In the genomic region with DNA sequence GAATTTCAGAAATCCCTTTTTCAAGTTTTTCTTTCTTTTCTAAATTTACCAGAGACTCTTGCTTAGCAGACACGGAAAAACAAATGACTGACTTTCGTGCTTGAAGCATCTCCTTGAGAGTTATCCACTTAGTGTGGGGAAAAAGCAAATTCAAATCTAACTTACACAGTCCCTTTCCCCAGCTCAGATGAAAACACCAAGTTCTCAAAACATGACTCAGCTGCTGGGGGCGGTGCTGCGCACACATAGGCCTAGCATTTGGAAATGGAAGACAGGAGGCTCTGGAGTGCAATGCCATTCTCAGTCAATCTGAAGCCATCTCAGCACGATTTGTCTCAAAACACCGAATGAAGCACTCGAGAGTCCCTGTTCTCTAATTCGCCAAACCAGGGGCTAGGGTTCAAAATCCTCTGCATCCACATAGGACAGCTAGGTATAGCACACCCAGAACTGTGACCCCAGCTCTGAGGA, we compare ENCODE assay signal across 9 mouse cellular contexts. TPM values are rescaled to one million over a fixed set of nuclear protein-coding genes. Genes with fewer than 3 reads are reported as not detected.
DNase-seq lines count a peak whose midpoint lies in the region; ATAC-seq lines count a peak whose summit lies in the region.
"Had no signal": no experiment of that assay in that cellular context is flagged by ENCODE, and none has a peak within 500 bp of the region (broad histone marks: within the 10 kb centered on the region; RNA-seq: fewer than 3 reads in every experiment).

No protein-coding gene starts in this region.

- no peak for ATAC-seq in forebrain, embryonic 16.5 days
- no peak for ATAC-seq in midbrain, embryonic 13.5 days
- no peak for ATAC-seq in liver, embryonic 11.5 days (replicated peaks; ENCODE audit: low FRiP score)

- no peaks in the 10 kb centered on the region for H3K27me3 ChIP-seq in forebrain, embryonic 16.5 days (replicated peaks; ENCODE audit: control insufficient read depth, insufficient read depth, low read length)
- H3K27me3 ChIP-seq in midbrain, embryonic 13.5 days = peaks cover 3% of the 10 kb centered on the region
- H3K27me3 ChIP-seq in liver, embryonic 11.5 days (replicated peaks; ENCODE audit: control insufficient read depth, insufficient read depth, low read length) = no peaks in the 10 kb centered on the region

- intact Hi-C loops in heart, postnatal 36 days (cut with DNase I) = no loop called here

- peak overlapping the region; percentile 36 for H3K4me3 ChIP-seq in forebrain, embryonic 16.5 days (replicated peaks; ENCODE audit: low read length)
- H3K4me3 ChIP-seq in midbrain, embryonic 13.5 days (replicated peaks) = peak overlapping the region; percentile 34
- no peak overlapping the region for H3K4me3 ChIP-seq in liver, embryonic 11.5 days (ENCODE audit: low read depth, low read length)

- peak; percentile 3 for DNase-seq in adrenal gland, postnatal 25 days
- no peak for DNase-seq in adrenal gland, adult 18-20 months (ENCODE audit: low spot score in 2 of 2)
- peak; percentile 68 for DNase-seq in Muller cell, postnatal 12 days (ENCODE audit: inconsistent ontology term)
- no peak for DNase-seq in liver, embryonic 11.5 days (ENCODE audit: low spot score)
- no peak for DNase-seq in heart, postnatal 36 days
- no peak for DNase-seq in ovary, adult 18-20 months (ENCODE audit: low spot score)
- DNase-seq: B cell, adult 2 months had no signal

- H3K9ac ChIP-seq in forebrain, embryonic 16.5 days (replicated peaks; ENCODE audit: low read depth, low read length) = peak overlapping the region; percentile 39
- H3K9ac ChIP-seq in midbrain, embryonic 13.5 days (replicated peaks) = no peak overlapping the region; the same call in 1 of the 2 replicates
- no peak overlapping the region for H3K9ac ChIP-seq in liver, embryonic 11.5 days (ENCODE audit: low read depth, low read length)

- H3K4me1 ChIP-seq in forebrain, embryonic 16.5 days (replicated peaks; ENCODE audit: control insufficient read depth, insufficient read depth, low read length) = peaks cover 82% of the 10 kb centered on the region
- H3K4me1 ChIP-seq in midbrain, embryonic 13.5 days (replicated peaks) = peaks cover 95% of the 10 kb centered on the region
- H3K4me1 ChIP-seq in liver, embryonic 11.5 days (replicated peaks; ENCODE audit: control insufficient read depth, insufficient read depth, low read length) = no peaks in the 10 kb centered on the region

- H3K27ac ChIP-seq in forebrain, embryonic 16.5 days (ENCODE audit: low read length) = 0 out of 2 replicates have a peak overlapping the region, but pooled peaks have one; percentile 20
- no peak overlapping the region for H3K27ac ChIP-seq in midbrain, embryonic 13.5 days
- H3K27ac ChIP-seq in liver, embryonic 11.5 days (ENCODE audit: low read depth, low read length) = no peak overlapping the region

- no peaks in the 10 kb centered on the region for H3K9me3 ChIP-seq in forebrain, embryonic 16.5 days (ENCODE audit: control insufficient read depth, low read length)
- no peaks in the 10 kb centered on the region for H3K9me3 ChIP-seq in midbrain, embryonic 13.5 days
- H3K9me3 ChIP-seq in liver, embryonic 11.5 days (ENCODE audit: control insufficient read depth, low read length) = no peaks in the 10 kb centered on the region

- H3K4me2 ChIP-seq in forebrain, embryonic 16.5 days (ENCODE audit: low read length) = peak overlapping the region; percentile 63
- peak overlapping the region; percentile 55 for H3K4me2 ChIP-seq in midbrain, embryonic 13.5 days (replicated peaks)
- no peak overlapping the region for H3K4me2 ChIP-seq in liver, embryonic 11.5 days

- H3K36me3 ChIP-seq in forebrain, embryonic 16.5 days (ENCODE audit: control insufficient read depth, insufficient read depth) = peaks cover 3% of the 10 kb centered on the region; the same call in 1 of the 2 replicates
- H3K36me3 ChIP-seq in midbrain, embryonic 13.5 days = peaks cover 15% of the 10 kb centered on the region
- no peaks in the 10 kb centered on the region for H3K36me3 ChIP-seq in liver, embryonic 11.5 days (ENCODE audit: control insufficient read depth, insufficient read depth, low read length)

- WGBS in forebrain, embryonic 16.5 days = 38% methylated on average over 8 of the region's 8 CpGs
- WGBS in midbrain, embryonic 13.5 days = 60% methylated on average over 8 of the region's 8 CpGs
- WGBS in liver, embryonic 11.5 days = 78% methylated on average over 8 of the region's 8 CpGs

RNA-seq across cellular contexts. Expression of gene Epha4, which starts 11.1 kb away (rescaled TPM):
- total RNA-seq in adrenal gland, postnatal 25 days (2021) = 2.7 TPM in 2 replicates
- total RNA-seq in adrenal gland, adult 18-20 months (2021) = 1 to 10 TPM; 2.5 to 2.8 TPM
- polyA plus RNA-seq in forebrain, embryonic 16.5 days (2015; fragmentation: Nextera tagmentation; extraction: Ambion mirVana) = 76.4 and 89.5 TPM in 2 replicates
- 36.5 and 37.5 TPM in 2 replicates for polyA plus RNA-seq in midbrain, embryonic 13.5 days (2015; fragmentation: Nextera tagmentation; extraction: Ambion mirVana)
- 5.6 and 6.8 TPM in 2 replicates for polyA plus RNA-seq in liver, embryonic 11.5 days (2014; fragmentation: Nextera tagmentation; extraction: Ambion mirVana)
- 10 to 100 TPM; 21.9 to 26.5 TPM for total RNA-seq in heart, postnatal 36 days (2021)

Comparison
In these comparisons a context has a peak if more than half of its experiments do, and no peak if none do; other contexts are left out.
1. DNase-seq: peak in adrenal gland, postnatal 25 days (single experiment) and Muller cell, postnatal 12 days (single experiment); none in adrenal gland, adult 18-20 months (0 of 2), liver, embryonic 11.5 days (single experiment), heart, postnatal 36 days (0 of 2) and ovary, adult 18-20 months (single experiment).